Mouse (Mus musculus) natural killer cell, adult 2 months (primary cell): ENCODE results near the gene Etfb.

Source experiments
- DNase-seq, 2 experiments: peaks; one replicate each; pipeline ENCODE4 v3.0.0; 2022; ENCODE audit warnings: low spot score in 2 of 2

Etfb gene

DNA sequence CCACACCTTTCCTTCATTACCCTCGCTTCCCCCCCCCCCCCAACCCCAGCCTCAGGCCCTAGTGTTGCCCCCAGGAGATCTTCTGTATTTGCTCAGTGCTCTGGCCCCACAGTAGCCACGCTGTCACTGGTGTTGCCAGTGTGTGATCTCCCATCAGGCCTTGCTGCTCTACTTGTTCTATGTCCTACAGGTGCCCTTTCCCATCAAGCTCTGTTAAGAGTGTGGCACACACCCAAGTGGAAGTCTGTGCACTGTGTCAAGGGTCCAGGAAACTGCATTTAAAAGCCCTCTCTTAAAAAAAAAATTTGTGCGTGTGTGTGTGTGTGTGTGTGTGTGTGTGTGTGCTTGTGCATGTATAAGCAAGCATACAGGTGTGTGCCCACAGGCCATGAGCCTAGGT lies 4.4 kb downstream of the Etfb start:
- DNase-seq: no peak

DNA sequence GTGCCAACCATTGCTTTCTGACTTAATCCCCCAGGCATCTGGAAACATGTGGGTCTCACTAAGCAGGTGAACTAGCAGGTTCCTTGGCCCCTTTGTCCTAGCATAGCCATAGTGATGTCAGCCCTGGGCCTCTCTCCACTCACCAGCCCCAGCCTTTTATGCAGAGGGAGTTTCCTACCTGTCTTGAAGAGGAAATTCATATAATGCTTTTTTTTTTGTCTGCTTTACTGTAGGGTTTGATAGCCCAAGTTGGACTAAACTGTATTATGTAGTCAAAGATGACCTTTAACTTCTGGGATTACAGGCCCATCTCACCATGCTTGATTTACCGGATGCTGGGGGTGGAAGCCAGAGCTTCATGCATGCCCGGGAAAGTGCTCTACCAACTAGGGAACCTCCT lies 5.9 kb downstream of the Etfb start:
- DNase-seq: no peak

DNA sequence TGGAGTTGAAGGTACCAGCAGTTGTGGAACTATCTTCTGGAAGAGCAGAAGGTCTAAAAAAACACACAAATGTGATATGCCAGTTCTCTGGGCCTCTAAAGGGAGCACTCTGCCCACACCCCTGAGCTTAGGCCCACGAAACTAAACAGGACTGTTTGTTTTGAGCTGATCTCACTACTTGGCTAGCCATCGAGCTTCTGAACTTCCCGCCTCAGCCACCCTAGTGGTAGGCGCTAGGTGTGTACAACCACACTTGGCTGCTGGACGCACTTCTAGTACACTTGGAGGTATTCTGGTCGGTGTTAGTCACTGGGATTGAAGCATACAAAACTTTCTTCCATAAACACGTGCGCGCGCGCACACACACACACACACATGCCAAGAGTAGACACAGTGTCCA lies 7.8 kb downstream of the Etfb start:
- DNase-seq: no peak

DNA sequence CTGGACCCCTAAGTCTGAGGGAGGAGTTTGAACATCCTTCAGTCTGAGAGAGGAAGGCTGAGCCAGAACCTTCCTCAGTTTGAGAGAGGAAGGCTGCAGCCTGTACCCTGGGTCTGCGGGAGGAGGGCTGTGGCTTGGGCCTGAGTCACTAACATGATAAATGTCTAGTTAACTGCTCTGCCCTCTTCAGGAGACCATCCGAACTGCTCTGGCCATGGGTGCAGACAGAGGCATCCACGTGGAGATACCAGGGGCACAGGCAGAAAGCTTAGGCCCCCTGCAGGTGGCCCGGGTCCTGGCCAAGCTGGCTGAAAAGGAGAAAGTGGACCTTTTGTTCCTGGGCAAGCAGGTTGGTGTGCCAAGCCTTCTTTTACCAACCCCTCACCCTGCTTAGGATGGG lies 8.7 kb downstream of the Etfb start:
- peak; percentile 76 for DNase-seq

DNA sequence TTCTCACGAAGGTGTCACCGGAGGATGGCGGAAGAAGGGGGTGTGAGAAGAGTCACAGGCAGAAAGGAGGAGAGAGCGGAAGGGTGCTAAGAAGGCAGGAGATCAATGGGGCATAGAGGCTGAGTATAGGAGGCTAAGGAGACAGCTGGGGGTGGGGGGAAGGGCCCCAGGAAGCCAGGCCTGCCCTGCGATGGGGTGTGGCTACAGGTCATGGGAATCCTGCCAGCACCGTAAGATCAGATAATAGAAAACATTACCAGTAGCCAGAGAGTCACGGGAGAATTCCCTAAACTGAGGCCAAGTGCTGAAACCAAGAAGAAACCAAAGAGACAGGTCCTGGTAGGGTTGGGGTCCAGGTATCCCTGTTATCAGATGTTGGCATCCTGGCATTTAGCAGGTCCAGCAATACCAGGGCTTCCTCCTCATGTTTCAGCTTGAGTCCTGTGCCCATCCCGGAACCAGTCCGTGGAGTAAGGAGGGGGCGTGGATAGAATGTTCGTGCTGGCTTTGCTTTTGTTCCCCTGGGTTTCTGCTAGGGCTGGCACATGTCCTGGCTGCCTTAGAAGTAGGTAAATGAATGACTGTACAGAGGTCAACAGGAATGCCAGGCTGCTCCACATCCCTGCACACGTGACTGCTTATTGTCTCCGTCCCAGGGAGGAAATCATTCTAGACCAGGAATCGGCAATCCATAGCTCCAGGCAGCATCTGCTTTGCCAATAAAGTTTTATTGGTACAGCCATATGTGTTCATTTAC lies 9.9 kb downstream of the Etfb start:
- DNase-seq: no peak

DNA sequence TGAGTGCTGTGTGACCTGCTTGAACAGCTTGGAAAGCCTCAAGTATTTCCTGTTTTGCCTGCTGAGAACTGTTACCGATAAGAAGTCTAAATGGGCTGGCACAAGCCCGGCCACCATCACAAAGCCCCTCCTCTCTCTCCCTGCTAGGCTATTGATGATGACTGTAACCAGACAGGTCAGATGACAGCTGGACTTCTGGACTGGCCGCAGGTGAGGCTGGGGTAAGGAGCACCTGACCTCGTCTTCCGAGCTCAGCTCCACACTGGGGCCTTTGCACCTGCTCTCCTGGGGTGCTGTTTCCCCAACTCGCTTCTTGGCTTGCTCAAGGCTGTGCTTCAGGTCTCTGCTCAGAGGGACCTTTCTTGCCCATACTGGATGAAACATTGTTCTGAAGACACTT lies 10.5 kb downstream of the Etfb start:
- DNase-seq: no peak

DNA sequence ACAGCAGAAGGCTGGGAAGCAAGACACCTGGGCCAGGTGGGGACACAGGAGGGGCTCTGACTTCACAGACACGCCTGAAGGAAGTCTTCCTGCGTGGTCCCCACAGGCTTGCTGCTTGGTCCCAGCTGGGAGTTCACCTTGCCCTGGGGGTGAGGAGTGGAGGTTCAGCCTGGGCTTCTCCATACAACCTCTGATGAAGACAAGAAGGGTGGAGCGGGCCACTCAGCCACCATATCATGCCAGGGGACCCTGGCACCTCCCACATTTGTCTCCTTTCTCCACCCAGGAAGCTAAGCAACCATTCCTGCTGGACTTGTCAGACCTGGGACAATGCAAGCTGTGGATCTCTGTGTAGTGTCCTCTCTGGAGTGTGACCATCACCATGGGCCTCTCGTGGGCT lies 19.0 kb downstream of the Etfb start, which contains the start of gene Vsig10l:
Vsig10l (plus strand) TSS at position 301 of the 400 bp plus-strand sequence.
- no peak for DNase-seq

DNA sequence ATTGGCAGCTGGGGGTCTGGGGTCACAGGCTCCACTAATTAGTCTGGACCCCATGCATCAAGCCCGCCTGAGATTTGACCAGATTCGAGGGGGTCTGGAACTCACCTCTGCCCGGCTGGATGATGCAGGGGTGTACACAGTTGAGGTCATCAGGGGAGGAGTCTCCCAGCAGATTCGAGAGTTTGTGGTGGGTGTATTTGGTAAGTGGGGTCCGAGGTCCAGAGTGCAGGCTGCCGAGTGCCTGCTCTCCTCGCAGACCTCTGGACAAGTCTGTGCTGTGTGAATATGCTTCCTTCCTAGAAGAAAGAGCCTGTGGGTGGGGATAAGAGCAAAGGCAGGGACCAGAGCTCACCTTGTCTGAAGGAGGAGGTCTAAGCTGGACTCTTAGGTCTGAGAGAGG lies 20.1 kb downstream of the Etfb start:
- no peak for DNase-seq

DNA sequence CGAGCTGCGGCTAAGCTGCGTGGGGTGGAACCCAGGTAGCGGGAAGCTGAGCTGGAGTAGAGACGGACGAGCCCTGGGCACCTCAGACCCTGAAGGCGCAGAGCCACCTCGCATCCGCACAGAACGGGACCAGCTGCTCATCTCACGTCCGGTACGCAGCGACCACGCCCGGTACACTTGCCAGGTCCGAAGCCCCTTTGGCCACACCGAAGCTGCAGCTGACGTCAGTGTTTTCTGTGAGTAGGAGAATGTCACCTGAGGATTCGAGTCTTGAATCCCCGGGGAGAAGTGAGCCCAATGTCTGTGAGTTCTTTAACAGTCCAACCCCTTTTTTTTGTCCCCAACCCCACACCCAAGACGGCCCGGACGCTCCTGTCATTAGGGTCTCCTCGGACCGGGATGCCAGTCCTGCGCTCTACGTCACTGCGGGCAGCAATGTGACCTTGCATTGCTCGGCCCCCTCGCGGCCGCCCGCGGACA lies 21.0 kb downstream of the Etfb start:
- DNase-seq: peak; percentile 54 to 72

DNA sequence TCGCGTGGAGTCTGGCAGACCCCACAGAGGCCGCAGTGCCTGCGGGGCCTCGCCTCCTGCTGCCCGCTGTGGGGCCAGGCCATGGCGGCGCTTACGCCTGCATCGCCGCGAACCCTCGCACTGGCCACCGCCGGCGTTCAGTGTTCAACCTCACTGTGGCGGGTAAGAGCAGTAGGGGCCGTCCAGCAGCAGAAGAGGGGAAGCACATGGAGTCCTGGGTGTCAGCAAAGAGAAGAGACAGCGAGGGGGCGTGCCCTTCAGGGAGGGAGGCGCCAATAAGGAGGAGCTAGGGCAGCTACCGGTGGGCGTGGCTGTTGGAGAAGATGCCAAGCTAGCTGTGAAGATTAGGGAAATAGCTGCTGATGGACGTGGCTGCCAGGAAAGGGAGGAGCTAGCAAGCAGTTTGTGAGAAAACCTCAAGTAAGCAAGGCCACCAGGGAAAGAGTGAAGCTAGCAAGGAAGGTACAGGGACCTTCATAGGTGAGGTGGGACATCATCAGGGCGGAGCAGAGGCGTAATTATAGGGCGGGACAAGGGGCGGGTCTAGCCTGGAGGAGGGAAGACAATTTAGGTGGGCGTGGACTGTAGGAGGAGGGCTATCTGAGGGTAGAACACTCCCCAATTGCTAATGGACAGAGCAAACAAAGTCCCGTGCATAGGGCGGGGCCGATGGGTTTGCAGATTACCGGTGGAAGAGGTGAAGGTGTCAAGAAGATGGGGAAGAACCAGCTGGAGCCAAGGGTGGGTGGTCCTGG lies 21.6 kb downstream of the Etfb start:
- peak; percentile 96 to 98 for DNase-seq

DNA sequence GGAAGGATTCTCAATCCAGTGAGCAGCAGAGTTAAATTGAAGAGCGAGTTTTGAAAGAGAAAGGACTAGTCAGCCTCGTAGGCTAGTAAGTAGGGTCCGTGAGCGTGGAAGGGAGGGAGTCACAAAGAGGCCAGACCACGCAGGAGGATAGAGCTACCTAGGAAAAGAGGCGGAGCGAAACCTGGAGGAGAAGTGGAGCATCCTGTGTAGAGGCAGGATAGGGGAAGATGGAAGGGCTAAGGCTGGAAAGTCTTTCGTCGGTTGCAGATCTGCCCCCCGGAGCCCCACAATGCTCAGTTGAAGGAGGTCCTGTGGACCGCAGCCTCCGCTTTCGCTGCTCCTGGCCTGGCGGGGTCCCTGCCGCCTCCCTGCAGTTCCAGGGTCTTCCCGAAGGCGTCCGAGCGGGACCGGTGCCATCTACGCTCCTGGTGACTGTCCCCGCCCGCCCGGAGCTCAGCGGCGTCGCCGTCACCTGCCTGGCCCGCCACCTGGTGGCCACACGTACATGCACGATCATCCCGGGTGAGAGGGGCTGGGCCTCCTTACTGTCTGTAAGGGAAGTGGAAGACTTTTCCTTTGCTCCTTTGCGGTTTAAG lies 22.3 kb downstream of the Etfb start:
- peak; percentile 79 to 83 for DNase-seq

DNA sequence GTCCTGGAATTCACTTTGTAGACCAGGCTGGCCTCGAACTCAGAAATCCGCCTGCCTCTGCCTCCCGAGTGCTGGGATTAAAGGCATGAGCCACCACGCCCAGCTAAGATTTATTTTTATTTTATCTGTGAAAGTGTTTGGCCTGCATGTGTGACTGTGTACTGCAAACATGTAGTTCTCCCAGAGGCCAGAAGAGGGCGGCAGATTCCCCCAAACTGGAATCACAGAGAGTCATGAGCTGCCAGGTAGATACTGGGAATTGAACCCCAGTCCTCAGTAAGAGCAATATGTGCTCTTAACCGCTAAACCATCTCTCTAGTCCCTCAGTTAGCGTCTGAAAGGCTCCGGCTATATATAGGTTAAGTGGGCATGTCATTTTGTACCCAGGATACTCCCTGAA lies 26.5 kb downstream of the Etfb start:
- DNase-seq: peak; percentile 20 to 51

DNA sequence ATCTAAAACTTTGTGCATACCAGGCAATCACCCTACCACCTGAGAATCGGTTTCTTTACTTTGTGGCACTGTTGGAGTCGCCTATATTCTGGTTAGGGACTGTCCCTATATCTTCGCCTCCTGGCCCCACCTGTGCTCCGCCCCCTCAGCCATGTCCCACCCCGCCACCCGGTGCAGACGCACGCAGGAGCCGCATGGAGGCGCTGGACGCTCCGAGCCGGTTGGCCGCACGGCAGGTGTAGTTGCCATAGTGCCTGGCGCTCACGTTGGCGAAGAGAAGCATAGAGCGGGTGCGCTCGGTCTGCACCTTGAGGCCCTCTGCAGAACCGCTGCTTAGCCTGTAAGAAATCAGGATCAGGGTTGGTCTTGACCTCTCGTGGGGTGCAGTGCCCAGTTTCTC lies 31.8 kb downstream of the Etfb start:
- peak; percentile 47 to 62 for DNase-seq

DNA sequence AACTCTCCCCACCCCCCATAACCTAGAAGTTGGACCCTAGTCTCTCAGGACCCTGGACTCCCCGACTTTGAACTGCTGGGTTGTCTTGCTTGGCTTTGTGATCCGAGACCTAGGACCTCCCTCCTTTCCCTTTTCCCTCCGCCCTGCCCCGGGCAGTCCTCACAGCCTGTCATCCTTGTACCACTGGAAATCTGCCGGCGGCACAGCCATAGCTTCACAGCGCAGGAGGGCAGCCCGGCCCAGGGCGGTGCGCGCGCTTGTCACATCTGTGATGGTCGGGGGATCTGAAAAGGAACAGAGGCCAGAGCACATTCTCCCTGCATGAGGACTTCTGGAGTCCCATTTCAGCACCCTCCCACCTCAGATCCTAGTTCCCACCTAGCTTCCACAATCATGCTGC lies 32.5 kb downstream of the Etfb start:
- no peak for DNase-seq

DNA sequence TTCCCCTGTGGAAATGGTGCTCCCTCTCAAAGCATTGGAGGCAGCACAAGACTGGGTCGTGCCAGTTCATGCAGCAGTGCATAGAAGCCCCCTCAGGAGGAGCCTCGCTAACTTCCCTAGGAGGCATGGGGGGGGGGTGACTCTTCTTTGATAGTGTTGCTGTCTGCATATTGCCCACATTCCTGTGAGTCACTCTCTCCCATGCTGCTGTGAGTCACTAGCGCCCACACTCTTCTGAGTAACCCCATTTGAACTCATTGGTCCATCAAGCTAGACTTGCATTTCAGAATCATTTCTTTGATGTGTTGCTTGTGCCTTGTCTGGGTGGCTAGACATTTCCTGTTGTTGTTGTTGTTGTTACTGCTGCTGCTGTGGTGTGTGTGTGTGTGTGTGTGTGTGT lies 37.3 kb downstream of the Etfb start:
- no peak for DNase-seq

DNA sequence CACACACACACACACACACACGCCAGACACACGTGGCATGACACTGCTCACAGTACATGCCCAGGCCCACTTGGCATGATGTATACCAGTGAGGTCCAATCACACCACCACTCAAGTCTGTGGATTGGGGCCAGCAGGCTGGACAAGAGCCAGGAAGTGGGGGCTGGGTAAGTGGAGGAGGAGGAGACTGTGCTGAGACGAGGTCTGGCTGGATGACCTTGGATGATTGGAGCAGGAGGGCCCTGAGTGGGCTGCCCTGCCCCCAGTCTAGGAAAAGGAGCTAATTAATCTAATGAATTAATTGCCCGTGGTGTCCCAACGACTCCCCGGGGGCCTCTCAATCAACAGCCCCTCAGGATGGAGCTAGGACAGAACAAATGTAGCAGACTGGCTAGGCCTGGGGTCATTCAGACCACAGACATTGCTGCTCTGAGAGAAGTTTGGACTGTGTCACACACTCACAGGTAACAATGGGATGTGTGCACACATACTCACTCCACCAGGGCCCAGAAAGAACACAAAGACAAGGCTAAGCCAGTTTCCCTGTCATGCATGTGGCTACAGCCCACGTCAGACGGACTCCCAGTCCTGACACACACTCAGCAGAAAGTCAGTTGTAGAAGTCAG lies 38.3 kb downstream of the Etfb start:
- DNase-seq: no peak

DNA sequence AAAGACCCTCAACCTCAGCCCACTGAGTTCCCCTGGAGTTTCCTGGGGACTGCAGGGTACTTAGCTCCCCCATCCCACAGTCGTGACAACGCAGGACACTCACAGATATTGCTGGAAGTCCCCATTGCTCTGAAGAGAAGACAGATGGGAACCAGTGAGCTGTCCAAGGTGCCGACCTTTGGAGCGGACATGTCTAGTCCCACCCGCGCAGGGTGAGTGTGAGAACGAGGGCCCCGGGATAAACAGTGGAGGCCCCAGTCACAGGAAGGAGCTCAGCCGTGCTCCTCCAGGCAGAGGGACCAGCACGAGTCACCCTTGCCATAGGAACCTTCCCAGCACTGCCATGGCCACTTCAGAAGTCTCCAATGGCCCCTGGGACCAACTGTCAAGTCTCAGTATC lies 39.4 kb downstream of the Etfb start:
- DNase-seq: no peak

DNA sequence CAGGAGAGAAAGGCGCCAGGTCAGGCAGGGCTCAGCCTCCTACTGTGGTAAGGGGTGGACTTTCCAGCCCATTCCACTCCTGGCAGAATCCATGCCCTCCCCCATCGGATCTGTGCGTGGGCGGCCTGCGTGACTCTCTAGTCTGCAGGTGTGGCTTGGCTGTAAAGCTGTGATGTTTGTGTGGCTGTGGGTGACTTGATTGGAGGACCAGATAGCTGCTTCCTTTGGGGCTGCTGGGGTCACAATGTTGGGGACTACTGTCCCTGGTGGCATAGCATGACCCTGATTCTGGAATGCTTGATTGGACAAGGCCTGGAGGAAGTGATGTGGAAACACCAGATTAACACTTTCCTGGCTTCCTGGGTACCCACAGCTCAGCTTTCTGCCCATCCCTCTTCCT lies 44.8 kb downstream of the Etfb start:
- DNase-seq: no peak

DNA sequence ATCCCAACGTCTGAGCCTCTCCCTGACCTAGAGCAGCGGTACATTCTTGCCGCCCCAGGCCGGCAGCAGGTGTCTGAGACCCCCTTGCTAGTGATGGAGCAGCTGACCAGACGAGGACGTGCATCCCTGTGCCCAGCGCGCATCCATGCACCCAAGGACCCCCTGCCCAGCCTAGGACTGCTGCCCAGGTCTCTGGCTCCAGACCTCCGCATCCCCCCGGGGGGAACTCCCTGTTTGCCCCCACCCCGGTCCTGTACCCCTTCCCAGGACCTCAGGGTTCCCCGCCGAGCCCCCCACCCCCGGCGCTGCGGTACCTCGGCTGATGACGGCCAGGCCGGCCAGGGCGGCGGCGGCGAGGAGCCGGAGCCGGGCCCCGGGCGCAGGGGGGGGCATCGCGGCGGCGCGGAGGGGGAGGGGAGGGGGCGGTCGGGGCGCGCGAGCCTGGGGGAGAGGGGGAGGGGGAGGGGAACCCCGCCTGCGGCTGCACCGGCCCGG lies 45.8 kb downstream of the Etfb start, which contains the start of gene Iglon5:
Iglon5 (minus strand) TSS at position 445 of the 495 bp plus-strand sequence.
- no peak for DNase-seq

DNA sequence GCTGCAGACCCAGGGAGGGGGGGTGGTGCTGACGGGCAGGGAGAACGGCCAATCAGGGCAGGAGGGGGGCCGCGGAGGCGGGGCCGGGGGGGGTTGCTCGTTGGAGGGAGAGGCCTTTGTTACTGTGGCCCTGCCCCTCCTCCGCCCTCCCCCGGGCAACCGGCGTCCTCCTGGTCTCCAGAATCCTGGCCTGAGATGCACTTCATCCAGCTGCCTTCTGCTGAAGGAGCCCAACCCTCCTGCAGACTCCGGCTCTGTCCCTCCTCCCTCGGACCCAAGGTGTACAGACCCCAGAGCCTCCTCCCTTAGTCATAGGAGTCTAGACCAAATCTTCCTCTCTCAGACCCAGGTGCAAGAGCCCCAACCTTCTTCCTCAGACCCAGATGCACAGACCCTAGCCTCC lies 46.3 kb downstream of the Etfb start:
- no peak for DNase-seq

DNA sequence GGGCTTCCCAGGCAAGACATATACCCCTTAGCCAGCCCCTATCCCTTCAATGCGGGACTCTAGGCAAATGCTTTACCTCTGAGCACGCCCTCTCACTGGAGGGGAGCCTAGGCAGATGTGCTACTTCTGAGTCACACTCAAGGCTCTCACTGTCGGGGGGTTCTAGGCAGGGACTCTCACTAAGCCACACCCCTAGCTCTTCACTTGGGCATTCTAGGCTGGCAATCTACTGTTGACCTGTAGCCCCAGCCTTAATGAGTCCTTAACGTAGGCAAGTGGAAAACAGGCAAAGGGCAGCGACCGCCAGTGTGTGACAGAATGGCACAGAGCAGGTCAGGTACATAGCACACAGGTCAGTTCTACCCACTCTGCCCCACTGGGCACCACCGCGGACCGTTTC lies 47.0 kb downstream of the Etfb start:
- DNase-seq: no peak
